Mouse (Mus musculus) left cerebral cortex, adult 9 months (tissue): ENCODE measurements around the gene Evi5.
"Not testable (repeated sequence)": the region's sequence is repeated elsewhere in the genome, so short reads cannot be mapped to it uniquely, and the experiment has no call there.

Experiments
- DNase-seq, 2 experiments: peaks; one replicate each; pipeline ENCODE4 v3.0.0; 2022; ENCODE audit warnings: low spot score in 2 of 2

The Evi5 gene

GRCm38 (mm10) chr5:107874561-107875260, at the start of gene Evi5:
Gene Evi5 (minus strand): TSS chr5:107875107.
- DNase-seq: no peak

GRCm38 (mm10) chr5:107924564-107924963, 49.7 kb upstream of the Evi5 start:
- no peak for DNase-seq

- no peak for DNase-seq
Measured at GRCm38 (mm10) chr5:107922836-107923235, 47.9 kb upstream of the Evi5 start.

- peak; percentile 30 to 73 for DNase-seq
Measured at GRCm38 (mm10) chr5:107921400-107922252, 46.7 kb upstream of the Evi5 start.

GRCm38 (mm10) chr5:107915280-107915679, 40.4 kb upstream of the Evi5 start:
- DNase-seq: no peak

- DNase-seq: no peak
Measured at GRCm38 (mm10) chr5:107911012-107911411, 36.1 kb upstream of the Evi5 start.

GRCm38 (mm10) chr5:107910084-107910616, 35.2 kb upstream of the Evi5 start:
- no peak for DNase-seq

GRCm38 (mm10) chr5:107909668-107910067, 34.8 kb upstream of the Evi5 start:
- no peak for DNase-seq

GRCm38 (mm10) chr5:107908514-107909110, 33.7 kb upstream of the Evi5 start:
- DNase-seq: no peak

GRCm38 (mm10) chr5:107904325-107904724, 29.4 kb upstream of the Evi5 start:
- DNase-seq: no peak

GRCm38 (mm10) chr5:107901014-107901615, 26.2 kb upstream of the Evi5 start:
- peak in 1 of 2 experiments; percentile 31 for DNase-seq

- DNase-seq: peak; percentile 88 to 97
Measured at GRCm38 (mm10) chr5:107900206-107901013, 25.5 kb upstream of the Evi5 start, which contains the start of gene Rpl5. Gene Rpl5 (plus strand): TSS chr5:107900502.

GRCm38 (mm10) chr5:107896265-107896664, 21.4 kb upstream of the Evi5 start:
- DNase-seq: no peak

- no peak for DNase-seq
Measured at GRCm38 (mm10) chr5:107894676-107895075, 19.8 kb upstream of the Evi5 start.

GRCm38 (mm10) chr5:107891515-107891914, 16.6 kb upstream of the Evi5 start:
- not testable (repeated sequence) for DNase-seq

- DNase-seq: no peak
Measured at GRCm38 (mm10) chr5:107889994-107890888, 15.3 kb upstream of the Evi5 start.

- DNase-seq: no peak
Measured at GRCm38 (mm10) chr5:107880710-107881109, 5.8 kb upstream of the Evi5 start.

- DNase-seq: no peak
Measured at GRCm38 (mm10) chr5:107877053-107877452, 2.1 kb upstream of the Evi5 start.

GRCm38 (mm10) chr5:107875261-107875611, 329 bp upstream of the Evi5 start:
- DNase-seq: no peak

- DNase-seq: no peak
Measured at GRCm38 (mm10) chr5:107873886-107874302, 1.0 kb downstream of the Evi5 start.
